Mouse (Mus musculus) T-helper 1 cell (primary cell): Measurements from ENCODE around the gene Recql5.

Experiments used
- in situ Hi-C: fragments of 300-600 bp; cut with MboI, MseI; formaldehyde crosslinking; loops from one replicate; pipeline ENCODE4 v1.15.1; 2025; ENCODE audit warnings: high pct_unique_total_duplicates

Gene Recql5

DNA sequence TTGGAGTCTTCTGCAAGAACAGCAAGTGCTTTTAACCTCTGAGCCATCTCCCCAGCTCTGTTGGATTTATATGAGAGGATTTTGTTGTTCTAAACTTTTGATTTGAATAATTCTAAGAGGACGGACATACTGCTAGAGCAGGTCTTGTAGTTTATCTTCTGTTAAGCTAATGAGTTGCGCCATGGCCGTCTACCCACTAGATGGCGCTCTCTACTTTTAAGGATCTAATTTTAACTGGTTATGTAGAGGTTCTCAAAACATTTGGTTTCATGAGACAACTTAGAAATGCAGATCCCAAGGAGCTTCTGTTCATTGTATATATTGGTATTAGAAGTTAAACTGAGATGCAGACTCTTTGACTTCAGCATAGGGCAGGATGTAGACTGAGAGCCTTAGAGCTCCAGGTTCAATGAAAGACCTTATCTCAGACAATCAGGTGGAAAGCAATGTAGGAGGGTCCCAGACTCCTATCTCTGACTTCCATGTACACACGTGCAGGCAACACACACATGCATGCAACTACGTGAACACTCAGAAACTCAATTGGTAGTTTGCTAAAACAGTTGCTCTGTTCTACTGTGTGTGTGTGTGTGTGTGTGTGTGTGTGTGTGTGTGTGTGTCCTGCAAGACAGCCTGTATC is 6.5 kb upstream of the Recql5 start:
- in situ Hi-C loops: loop anchor here (5.0 kb wide), 1 partner anchor 62 kb away; no protein-coding TSS in a partner anchor

DNA sequence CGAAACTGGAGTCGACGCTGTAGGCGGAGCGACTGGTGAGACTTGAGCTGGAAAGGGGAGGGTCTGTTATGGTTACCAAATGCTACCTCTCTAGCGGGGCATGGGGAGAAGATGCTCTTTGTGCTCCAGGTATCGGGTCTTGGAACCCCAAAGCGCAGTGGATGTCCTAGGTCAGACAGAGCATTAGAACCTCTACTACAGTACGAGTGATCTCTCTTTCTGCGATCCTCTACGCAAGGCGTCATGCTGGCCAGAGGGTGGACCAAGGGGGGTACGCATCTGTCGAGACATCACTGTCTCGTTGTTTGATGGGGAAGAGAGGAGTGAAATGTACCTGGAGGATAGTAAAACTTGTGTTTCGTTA is 452 bp upstream of the Recql5 start:
- in situ Hi-C loops: no loop called here

DNA sequence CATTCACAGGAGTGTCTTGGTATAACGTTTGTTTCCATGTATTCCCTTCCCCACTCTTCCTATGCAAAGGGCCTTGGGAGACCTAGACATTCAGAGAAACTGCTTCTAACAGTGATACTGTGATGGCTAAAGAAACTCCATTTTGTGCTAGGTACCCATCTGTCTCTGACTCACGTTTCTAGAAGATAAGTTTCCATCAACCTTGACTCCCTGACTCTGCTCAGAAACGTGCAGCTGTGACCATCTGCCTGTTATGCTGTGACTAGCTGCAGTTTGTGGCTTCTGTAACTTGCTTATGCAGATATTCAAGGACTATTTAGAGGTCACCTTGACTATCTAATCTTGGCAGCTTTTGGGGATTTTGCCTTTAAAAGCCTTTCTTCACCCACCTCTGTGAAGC is 2.0 kb downstream of the Recql5 start:
- in situ Hi-C loops: no loop called here

DNA sequence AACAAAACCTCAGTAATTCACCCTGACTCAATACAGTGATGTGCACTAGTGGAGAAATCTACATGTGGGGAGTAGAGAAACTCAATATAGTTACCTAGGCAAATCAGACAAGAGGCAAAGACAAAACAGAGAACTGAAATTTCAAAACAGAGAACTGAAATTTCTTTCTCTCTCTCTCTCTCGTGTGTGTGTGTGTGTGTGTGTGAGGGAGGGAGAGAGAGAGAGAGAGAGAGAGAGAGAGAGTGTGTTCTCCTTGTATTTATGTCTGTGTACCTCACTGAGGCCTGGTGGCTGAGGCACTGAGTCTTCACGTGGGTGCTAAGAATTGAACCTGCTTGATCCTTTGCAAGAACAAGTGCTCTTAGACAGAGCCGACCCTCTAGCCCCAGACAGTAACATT is 3.5 kb downstream of the Recql5 start:
- in situ Hi-C loops: no loop called here

DNA sequence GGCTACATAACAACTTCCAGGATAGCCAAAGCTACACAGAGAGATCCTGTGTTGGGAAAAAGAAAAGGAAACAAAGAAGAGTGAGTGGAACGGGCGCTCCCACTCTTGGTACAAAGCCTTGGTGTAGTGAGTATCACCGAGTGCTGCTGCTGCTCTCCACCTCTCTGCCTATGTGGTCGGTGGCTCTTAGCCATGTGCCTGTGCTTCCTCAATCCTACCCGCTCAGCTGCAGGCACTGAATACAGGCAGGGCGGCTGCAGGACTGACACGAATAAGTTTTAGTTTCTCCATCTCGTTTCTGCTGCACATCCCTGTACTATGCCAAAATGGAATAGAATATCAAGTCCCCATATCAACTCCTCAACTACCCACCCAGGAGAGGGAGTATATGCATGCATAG is 4.2 kb downstream of the Recql5 start:
- in situ Hi-C loops: no loop called here

DNA sequence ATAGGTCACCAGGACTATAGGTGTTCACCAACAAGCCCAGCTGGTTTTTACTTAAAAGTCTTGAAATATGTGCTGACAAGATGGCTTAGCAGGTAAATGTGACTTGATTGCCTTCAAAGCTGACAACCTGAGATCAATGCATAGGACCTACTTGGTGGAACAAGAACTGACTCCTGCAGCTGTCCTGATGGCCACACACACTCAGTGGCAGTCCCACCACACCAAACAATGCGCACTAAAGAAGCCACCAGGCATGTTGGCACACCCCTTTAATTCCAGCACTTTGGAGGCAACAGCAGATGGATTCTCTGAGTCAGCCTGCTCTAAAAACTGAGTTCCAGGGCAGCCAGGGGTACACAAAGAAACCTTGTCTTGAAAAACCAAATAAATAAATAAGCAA is 11.3 kb downstream of the Recql5 start:
- in situ Hi-C loops: no loop called here

DNA sequence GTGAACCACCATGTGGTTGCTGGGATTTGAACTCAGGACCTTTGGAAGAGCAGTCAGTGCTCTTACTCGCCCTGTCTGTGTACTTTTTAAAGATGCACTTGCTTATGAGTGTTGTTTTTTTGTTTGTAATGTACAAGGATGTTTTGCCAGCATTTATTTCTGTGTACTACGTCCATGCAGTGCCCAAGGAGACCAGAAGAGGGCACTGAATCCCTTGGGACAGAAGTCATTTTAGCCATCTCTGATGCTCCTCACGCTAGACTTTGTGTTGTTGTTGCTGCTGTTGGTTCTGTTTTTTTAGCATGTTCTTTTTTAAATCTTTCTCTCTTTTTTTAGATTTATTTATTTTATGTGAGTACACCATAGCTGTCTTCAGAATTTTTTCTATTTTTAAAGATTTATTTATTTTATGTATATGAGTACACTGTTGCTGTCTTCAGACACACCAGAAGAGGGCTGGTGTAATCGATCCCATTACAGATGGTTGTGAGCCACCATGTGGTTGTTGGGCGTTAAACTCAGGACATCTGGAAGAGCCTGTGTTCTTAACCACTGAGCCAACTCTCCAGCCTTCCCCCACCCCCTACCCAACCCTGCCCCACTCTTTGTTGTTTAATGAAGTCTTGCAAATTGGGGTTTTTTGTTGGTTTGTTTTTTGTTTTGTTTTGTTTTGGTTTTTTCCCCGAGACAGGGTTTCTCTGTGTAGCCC is 13.0 kb downstream of the Recql5 start:
- in situ Hi-C loops: no loop called here

DNA sequence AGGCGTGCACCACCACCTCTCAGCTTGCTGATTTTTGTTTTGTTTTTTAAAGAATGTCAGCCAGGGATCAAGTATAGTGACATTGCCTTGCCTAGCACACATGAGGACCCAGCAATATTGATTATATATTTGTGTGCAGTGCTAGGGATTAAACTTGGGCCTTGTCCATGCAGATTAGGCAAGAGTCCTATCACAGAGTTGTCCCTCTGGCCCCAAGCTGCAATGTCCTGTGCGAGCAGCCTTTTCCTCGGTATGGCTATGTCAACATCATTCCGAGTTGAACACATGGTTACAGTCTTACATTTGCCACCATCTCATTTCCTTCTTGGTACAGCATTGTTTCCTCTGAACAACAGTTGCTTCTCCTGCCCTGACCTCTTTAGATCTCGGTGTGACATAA is 14.2 kb downstream of the Recql5 start:
- in situ Hi-C loops: no loop called here

DNA sequence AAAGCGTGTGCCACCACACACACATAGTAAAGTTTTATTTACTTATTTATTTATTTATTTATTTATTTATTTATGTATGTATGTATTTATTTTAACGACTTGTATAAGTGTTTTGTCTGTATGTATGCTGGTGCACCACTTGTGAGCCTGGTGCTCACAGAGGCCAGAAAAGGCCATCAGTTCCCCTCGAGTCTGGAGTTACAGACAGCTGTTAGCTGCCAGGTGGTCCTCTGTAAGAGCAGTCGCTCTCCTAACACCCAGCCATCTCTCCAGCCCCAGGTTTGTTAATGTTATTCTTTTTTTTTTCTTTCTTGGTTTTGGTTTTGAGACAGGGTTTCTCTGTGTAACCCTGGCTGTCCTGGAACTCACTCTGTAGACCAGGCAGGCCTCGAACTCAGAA is 14.6 kb downstream of the Recql5 start:
- in situ Hi-C loops: no loop called here

DNA sequence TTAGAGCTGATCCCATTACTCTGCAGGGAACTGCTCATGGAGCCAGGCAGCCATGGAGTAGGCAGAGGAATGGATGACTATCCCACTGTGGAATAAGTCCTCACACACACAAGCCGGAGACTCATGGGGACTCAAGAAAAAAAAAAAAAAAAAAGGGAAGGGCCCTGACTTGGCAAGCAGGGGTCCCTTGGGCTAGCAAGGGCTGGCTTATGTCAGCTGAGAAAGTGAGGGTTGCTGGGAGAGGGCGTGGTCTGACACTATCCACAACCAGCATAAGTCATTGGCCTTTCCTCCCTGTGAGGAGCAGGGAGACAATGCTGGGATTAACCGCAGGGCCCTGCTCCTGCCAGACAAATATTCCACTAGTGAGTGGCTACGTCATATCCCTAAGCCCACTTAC is 16.7 kb downstream of the Recql5 start:
- in situ Hi-C loops: no loop called here

DNA sequence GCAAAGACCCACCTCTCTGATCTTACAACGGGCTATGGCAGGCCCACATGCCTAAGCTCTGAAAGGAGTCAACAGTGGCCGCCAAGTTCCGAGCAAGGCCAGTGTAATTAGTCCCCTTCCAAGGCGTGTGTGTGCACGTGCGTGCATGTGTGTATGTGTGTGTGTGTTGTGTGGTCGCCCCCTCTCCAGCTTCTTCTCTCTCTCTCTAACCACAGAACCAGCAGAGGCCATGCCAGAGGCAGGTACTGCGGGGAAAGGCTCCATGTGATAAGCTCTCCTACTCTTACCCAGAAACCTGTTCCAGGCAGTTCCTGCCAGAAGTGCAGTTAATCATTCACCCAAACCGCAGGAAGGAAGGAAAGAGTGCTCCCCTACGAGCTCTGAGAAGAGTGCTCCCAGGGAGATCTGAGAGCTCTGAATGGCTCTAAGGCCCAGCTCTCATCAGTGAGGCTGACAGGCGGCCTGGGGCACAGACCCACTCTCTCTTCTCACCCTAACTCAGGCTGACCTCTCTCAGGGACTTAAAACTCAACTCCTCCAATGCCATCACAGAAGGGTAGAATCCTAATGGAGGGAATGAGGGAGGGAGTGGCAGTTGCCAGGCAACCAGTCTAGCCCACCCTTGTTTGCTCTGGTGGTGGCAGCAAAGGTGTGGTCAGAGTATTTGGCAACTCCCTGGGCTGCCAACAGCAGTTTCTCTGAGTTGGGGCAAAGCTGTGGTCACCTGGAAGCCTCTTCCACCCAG is 21.5 kb downstream of the Recql5 start, which contains the start of gene Smim6:
Smim6 (plus strand) TSS at position 386 of the 745 bp plus-strand sequence.
- in situ Hi-C loops: no loop called here

DNA sequence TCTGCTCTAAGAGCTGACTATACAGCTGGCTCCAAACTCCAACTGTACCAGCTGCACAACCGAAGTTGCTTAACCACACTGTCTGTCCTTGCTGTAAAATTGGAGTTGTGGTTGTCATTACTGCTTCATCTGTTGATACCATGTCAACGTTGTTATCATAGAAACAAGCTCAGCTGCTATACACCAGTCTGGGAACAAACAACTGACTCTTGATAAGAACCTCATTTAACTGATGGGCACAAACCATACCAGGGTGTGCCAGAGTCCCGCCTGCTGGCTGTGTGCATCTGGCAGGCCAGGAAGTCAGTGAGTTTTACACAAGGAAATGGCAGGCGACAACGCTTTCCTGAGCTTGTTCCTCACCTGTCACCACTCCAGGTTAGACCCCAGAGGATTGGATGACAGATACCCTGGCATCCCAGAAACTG is 22.1 kb downstream of the Recql5 start:
- in situ Hi-C loops: no loop called here

DNA sequence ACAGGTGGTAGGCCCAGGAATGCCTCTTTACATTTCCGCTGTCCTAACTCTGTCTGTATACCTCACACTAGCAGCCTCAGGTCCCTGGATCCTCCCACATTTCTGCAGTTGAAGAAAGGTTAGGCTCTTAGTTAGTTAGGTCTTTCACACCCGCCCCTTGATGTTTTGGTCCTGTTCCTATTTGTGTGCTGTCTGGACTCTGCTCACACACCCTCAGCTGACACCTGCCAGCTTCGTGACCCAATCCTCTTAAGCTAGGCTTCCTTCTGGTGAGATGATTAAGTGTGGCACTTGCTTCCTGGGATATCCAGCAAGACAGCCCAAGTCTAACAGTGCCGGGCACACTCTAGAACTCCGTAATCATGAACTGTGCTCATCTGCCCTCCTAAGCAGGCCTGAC is 26.8 kb downstream of the Recql5 start:
- in situ Hi-C loops: no loop called here

DNA sequence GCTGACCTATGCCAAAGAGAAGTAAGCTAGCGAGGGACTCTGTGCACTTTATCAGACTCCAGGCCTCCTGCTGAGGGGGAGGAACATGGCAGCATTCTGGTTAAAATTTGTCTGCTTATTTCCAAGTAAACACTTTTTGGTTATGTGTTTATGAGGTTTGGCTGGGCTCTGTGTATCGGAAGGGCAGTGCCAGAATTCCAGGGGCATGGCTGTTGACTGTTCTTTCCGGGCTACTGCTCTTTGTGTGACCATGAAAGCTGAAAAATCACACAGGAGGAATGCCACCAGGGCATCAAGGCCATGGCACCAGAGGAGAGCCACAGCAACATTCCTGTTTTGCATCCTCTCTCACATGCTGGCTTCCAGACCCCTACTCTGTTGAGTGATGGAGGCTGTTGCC is 27.2 kb downstream of the Recql5 start:
- in situ Hi-C loops: no loop called here

DNA sequence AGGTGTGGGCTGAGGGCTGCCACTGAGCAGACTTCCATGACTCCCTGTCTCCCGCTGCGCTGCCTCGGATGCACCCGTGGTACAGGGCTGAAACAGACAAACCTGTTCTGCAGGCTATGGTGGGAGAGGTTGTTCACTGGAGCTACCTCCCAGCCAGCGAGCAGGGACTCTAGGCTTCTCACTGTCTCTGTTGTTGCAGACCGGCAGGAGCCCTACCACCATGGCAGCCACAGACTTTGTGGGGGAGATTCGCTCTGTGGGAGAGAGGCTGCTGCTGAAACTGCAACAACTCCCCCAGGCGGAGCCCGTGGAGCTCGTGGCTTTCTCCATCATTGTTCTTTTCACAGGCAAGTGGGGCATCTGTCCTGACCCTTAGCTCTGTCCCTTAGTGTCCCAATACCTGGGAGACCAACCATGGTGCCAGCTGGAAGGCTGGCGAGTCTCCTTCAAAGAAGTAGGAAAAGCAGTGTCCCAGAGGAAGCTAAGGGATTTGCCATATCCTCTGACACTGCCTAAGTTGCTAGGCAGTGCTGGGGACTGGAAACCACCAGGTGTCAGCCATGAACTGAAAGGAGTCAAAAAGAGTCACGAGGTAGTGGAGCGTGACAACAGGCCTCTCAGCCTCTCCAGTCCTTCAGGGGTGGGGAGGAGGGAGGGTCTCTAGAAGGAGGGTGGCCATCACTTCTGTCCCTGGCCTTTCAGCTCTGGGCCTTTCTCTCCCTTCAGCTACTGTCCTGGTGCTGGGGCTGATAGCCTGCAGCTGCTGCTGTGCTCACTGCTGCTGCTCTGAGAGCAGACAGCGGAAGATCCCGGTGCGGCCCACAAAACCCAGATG is 28.1 kb downstream of the Recql5 start:
- in situ Hi-C loops: no loop called here

DNA sequence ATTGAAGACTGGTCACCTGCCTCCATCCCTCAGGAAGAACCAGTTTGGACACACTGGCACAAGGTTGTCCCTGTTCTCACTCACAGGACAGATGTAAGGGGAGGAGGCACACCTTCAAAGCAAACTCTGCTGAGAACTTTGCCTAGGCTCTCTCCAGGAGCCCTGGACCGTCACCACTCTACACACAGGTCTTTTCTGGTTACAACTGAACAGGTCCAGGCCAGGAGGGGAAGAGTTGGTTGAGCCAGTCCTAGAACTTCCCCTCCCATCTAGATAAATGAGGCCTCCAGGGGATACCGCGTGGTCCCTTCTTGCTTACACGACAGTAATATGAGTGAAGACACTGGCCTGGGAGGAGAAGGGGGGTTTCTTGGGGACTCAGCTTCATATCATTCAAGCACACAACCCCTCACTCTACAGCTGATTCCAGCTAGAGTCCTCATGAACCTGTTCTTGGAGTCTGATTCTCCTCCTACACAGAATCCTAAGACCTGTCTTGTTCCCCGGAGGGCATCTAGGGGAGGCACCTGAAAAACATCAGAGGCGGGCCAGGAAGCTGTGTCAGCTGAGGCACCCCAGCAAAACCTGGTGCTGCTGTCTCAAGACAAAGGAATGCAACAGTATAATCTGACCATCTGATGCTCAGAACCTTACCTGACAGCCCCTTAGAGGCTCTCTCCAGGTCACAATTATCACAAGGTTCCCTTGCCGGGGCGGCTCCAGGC is 28.9 kb downstream of the Recql5 start:
- in situ Hi-C loops: no loop called here

DNA sequence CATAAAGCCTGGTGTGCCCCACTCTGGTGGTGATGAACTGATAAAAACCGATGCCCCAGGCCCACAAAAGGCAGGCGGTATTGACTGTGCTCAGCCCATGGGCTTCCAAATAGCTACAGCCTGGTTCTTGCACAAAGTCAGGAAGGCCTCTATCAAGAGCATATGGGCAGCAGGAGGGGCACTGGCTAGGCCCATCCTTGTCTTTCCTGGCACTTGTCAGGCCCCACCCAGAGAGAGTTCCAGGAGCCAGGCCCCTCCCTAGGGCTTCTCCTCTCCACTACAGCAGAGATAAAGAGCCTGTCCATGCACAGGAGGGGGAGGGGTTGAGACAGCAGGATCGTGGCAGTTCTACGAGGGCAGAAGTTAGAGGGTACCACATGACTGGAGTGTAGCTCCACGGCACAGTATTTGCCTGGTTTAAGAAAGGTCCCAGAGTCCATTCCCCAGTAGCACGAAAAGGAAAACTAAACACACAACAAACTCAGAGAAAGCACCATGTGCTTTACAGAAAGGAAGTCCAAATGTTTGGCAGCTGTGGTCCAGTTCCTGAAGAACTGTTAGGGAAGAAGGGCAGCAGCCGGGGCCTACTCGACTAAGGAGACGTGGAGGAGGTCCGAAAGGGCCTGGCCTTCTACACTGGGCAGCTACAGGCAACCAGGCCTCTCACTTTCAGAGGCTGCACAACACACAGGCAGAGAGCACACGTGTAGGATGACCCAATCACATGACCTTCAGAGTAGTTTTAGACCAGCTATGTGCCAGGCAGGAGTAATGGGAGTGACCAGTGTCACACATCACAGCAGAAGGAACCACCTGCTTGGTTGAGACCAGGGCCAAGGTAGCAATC is 29.7 kb downstream of the Recql5 start:
- in situ Hi-C loops: no loop called here

DNA sequence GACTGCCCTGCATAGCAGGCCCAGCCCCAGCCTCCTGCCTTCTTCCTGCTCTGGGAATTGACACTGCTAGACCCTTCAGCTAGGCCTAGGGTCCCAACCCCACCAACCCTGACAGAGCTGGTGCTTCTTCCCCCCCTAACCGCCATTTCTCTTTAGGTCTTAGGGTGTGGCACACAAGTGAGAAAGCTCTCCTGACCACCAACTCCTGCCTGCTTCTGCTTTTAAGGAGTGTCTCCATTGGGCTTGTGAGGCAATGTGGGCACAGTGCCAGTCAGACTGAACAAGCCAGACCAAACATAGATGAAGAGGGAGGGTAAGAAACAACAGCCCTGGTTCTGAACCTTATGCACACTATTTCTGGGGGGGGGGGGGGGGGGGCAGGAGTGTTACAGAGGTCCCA is 30.4 kb downstream of the Recql5 start:
- in situ Hi-C loops: no loop called here

DNA sequence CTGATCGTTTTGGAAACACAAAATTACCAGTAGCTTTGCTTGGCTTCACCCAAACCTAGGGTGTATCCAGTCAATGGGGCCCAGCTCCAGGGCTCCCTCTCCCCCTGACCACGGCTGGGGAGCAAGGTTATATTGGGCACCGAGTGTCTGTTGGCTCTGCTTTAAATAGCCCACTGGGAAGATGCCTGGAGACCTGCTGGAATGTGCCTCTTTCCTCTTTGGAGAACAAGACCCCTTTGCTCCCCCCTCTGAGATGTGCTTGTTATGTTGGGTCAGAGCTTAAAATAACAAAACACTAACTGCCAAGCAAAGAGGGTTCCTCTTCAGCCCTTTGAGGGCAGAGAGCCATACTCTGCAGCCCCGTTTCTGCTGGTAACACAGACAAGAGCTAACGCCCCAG is 31.1 kb downstream of the Recql5 start:
- in situ Hi-C loops: no loop called here
